Mouse (Mus musculus): ENCODE measurements around the gene Tenm4.

Tenm4 gene

GRCm38 (mm10) chr7:96813036-96813435 lies 642.0 kb downstream of the Tenm4 start:
- DNase-seq (ENCODE audit: low spot score): no peak

DNA sequence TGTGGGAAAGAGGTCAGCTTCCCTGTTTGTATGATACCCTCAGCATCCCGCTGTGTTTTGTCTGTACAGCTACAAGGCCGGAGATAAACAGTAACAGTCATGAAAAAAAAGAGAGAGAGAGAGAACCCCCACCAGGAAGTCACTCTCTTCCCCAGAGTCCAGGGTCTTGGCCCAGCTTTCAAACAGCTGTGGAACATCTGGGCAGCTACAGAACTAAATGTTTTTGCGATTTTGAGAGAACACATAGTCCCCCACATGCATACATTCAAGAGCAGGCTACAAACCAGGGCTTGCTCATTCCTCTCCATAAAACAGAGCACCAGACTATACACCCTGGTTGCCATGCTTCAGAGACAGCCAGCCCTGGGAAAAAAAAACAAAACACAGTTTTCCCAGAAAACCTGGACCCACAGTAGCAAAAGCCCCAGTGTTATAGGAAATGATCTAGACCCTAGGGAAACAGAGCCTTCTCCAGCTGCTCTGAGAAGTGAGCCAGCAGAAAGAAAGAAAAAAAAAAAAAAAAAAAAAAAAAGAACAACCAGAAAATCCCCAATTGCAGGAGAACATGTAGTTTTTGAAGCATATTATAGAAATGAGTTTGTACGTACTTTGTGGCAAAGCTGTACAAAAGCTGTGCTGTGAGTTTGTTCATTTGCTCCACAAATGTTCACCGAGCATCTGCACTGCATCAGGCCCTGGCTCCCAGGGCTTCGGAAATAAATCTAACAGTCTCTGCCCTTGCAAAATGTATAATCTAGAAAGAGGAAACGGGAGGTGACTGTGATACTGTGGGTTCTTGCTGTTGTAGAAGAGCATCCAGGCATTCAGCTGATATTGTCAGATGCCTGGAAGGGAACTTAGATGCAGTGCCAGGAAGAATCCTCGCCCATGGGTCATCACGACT lies 642.7 kb downstream of the Tenm4 start:
- DNase-seq (ENCODE audit: low spot score): no peak

DNA sequence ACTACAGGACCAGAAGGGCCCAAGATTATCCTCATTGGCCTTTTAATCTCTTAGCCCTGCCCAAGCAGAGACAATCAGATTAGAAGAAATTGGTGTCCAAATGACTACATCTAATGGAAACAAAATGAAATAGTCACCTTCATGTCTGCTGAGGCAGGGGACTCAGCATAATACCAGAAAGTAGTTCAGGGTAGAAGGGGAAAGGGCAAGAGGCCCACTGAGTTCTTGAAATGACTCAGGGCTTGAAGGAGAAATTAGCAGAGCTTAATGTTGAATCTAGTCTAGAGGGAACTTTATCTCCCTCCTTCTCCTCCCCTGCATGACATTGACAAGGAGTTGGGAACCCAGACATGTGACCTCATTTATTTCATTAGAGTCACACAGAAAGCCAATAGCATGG lies 643.5 kb downstream of the Tenm4 start:
- no peak for DNase-seq (ENCODE audit: low spot score)

DNA sequence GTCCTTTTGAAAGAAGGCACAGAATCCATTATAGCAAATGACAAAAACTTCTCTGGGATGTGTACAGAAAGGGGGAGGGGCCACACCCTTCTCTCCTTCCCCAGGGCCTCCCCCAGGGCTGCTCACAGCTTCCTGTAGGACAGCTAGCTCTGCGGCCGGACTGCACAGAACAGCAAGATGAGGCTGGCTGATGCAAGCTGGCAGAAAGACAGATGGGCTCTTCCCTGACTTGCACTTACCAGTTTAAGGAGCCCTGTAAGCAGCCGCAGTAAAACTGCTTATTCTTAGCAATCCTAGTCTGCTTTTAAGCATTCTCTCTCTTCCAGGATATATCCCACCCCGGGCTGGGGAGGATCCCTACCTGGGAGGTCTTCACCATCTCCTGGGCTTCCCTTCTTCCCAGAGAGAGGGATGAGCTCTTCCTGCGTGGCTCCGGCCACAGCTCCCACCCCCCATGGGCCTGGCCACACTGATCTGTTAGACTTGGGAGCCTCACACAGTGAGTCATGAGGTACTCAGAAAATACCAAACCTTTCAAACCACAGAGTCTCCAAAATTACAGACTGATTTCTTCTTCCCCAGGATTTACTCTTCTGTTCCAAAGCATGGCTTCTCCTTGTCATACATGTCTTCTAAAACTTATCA lies 646.1 kb downstream of the Tenm4 start:
- no peak for DNase-seq (ENCODE audit: low spot score)

GRCm38 (mm10) chr7:96818236-96818916 lies 647.3 kb downstream of the Tenm4 start:
- no peak for DNase-seq (ENCODE audit: low spot score)

GRCm38 (mm10) chr7:96819538-96819937 lies 648.5 kb downstream of the Tenm4 start:
- no peak for DNase-seq (ENCODE audit: low spot score)

GRCm38 (mm10) chr7:96820343-96820742 lies 649.3 kb downstream of the Tenm4 start:
- no peak for DNase-seq (ENCODE audit: low spot score)

DNA sequence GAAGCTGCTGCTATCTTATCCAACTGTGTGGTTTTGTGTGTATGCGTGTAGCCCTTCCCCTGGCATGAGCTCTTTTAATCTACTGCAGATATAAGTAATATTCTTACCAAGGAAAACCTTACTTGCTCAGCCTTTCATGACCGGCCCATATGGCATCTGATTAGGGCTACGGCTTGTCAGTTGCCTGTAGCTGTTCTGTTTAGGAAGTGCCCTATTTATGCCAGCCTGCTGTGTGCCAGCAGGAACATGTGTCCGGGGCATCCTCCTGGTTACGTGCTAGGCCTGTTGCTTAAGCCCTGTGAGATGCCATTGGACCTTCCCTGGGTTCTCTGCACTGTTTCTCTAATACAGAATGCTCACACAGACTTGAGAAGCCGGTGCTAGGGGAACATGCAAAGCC lies 655.1 kb downstream of the Tenm4 start:
- DNase-seq (ENCODE audit: low spot score): no peak

GRCm38 (mm10) chr7:96826672-96827071 lies 655.6 kb downstream of the Tenm4 start:
- no peak for DNase-seq (ENCODE audit: low spot score)

DNA sequence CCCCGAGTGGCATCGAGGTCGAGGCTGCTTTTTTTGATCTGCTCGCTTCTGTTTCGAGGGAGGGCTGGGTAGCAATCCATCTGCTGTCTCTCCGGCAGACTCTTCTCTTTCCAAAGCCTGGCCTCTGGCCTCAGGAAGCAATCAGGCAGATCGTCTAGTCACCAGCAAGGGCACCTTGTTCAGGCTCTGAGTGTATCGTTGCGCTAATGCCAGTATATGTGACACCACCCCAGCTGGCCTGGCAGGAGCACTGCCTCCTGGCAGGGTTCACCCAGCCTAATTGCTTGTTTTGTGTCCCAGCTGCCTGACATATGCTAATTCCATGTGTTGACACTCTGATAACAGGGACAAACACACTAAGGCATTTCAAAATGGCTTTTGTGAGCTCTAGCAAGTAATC lies 661.5 kb downstream of the Tenm4 start:
- no peak for DNase-seq (ENCODE audit: low spot score)

- DNase-seq (ENCODE audit: low spot score): no peak
Measured at GRCm38 (mm10) chr7:96833012-96833411, 662.0 kb downstream of the Tenm4 start.

DNA sequence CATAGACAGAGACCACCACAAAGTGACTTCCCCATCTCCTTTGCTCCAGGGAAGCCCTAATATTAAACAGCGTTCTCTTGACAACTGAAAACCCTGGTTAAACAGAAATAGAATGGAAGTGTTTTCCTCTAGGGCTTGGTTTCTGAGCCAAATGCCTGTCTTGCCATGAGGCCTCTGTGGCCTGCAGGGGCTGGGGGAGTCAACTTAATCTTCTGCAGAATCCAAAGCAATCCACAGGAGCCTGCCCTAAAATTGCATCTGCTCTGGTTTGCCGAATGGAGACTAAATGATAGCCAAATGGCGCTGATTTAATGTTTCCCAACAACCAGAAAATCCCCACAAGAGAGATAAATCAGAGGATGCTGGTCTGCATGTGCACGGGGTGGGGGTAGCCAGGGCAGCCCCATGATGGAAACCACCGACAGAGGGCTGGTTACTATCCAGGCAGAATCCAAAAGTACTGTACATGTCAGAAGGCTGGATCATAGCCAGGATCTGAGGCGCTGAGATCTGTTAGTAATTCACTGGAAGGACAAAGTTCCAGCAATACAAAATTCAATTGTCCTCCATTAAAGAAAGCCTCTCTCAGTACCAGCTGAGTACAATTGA lies 663.7 kb downstream of the Tenm4 start:
- DNase-seq (ENCODE audit: low spot score): no peak

GRCm38 (mm10) chr7:96835313-96835712 lies 664.3 kb downstream of the Tenm4 start:
- no peak for DNase-seq (ENCODE audit: low spot score)

DNA sequence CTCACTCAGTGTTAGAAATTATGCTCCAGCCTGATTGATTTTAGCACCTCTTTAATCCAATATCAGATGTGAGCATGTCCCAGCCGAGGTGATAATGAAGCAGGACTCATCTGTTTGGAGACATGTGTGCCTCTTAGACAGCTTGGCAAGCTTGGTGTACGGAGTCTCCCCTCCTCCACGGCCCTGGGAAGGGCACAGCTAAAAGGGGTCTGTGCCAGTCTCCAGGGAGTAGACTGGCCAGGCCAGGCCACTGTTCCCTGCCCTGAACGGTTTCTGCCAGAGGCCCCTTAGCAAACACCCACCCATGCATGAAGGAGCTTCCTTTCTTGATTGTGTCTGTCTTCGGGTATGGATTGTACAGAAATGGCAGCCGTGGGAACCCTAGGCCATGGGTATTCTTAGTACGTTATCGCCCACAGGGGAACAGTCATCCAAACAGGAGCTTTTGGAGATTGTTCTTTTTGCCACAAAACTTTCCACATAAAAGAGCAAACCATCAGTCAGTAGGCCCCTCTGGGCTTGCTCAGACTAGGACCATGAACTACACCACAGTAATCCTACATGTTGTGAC lies 667.3 kb downstream of the Tenm4 start:
- DNase-seq (ENCODE audit: low spot score): no peak

DNA sequence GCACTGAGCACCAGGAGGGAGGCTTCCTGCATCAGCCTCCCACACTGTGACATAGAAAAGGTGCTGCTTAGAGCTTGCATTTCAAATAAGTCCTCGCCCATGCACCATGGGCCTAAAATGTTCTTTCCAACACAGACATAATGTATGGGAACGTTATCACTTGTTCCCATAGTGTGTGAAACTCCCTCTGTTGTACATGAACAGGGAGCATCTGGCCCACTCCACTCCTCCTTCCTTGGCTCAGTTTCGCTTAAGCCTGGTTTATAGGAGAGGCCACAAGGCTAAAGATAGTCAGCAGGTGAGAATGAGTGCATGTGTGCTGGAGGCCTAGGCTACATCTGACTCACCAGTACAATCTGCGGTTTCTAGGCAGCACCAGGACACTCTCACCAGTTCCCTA lies 667.9 kb downstream of the Tenm4 start:
- DNase-seq (ENCODE audit: low spot score): no peak

- DNase-seq (ENCODE audit: low spot score): no peak
Measured at GRCm38 (mm10) chr7:96839586-96839985, 668.5 kb downstream of the Tenm4 start.

DNA sequence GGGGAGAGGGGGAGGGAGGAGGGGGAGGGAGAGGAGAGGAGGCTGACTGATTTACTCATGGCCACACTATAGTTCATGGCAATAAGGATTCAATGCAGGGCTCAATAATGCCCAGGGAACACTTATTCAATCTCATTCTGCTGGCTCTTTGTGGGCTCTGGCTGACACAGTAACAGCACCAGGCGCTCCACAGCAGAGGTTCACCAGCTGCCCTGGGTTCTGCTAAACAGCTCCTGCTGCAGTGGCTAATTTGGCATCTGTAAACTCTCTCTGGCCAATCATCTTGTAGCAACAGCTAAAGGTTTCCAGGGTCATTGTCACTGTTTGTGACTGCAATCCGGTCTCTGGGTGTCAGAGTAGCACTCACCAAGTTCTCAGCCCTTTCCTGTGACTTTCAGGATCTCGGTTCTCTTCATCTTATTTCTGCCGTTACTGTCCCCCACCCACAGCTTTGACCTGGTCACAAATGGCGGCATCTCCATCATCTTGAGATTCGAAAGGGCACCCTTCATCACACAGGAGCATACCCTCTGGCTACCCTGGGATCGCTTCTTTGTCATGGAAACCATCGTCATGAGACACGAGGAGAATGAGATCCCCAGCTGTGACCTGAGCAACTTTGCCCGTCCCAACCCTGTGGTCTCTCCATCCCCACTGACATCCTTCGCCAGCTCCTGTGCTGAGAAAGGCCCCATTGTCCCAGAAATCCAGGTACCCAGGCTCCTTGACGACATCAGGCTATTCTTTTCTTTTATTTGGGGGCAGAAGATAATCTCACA lies 671.6 kb downstream of the Tenm4 start:
- no peak for DNase-seq (ENCODE audit: low spot score)

DNA sequence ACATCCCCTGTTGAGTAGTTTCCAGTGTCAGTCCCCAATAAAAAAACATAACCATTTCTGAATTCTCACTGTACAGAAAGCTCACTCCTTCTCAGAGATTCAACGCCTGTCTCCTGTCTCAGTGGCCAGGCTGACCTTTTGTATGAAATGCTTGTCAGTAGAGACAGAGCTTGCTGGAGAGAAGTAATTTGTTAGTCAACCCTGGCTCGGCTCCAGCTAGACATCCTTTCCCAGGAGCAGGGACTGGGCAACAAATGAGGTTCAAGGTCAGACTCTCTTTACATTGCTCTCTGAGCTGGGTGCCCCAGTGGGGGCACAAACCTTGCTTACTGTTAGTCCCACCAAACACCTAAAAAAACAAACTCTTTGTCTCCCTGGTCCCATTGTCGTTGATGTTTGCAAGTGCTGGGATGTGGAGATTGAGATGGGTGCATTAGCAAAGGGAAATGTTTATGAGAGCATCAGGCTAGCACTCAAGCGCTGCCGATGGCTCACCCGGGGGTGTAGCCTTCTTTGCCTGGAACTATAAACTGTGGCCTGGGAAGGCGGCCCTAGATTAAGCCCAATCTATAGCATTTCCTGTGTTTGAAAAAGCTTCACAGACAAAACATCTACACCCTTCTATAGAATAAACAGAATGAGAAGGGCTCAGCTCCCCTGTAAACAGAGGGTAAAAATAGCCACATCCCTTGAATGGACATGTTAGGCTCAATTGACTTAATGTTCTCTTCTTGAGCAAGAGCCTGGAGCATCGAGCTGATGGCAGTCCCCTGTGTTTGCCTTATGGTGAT lies 673.3 kb downstream of the Tenm4 start:
- no peak for DNase-seq (ENCODE audit: low spot score)

GRCm38 (mm10) chr7:96852781-96853180 lies 681.7 kb downstream of the Tenm4 start:
- no peak for DNase-seq (ENCODE audit: low spot score)

DNA sequence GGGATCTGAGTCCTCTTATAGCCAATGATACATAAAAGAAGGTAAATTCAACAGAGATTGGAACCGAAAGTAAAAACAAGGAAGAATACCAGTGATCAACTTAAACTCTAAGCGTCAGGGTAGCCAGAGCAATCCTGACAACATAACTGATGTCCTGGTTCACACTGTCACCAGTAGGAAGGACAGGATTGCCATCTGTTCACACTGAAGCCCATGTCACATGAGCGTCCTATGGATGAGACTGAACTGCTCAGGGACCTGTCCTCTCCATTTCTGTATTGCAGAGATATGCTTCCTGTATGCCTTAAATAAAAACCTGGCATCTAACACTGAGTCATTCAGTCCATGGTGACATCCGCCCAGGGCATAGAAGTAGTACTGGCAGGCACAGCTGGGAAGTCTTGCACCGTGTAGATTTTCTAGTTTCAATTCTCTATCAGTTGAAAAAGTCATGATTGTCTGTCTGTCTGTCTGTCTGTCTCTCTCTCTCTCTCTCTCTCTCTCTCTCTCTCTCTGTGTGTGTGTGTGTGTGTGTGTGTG lies 684.9 kb downstream of the Tenm4 start:
- DNase-seq (ENCODE audit: low spot score): no peak
